Mouse (Mus musculus): ENCODE data around the gene Mdm2. TPM values are rescaled to one million over a fixed set of nuclear protein-coding genes. Genes with fewer than 3 reads are reported as not detected.

The Mdm2 gene
- polyA plus RNA-seq, 1 experiment from 2014 or later, result 14.8 TPM

DNA sequence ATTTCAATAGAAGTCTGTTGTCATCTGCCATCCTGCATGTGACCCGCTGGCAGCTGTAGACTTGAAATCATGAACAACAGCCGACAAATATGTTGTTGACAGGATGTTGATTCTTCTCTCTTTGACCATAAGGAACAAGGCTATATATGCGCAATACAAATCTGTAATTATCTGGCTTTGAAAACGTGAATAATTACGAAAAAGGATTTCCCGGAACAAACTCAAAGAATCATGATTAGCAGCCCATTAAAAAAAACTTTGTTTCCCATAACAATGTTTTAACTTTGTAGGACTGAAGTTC lies 53.9 kb downstream of the Mdm2 start:
- WGBS, result 80% methylated on average over 6 of the region's 6 CpGs
- no peak for TF ChIP-seq CTCF (IDR thresholded peaks at IDR 0.05; ENCODE audit: low read depth)
- no peak for TF ChIP-seq EP300 (optimal IDR thresholded peaks at IDR 0.05)
- Histone ChIP-seq H3K36me3 (ENCODE audit: control insufficient read depth, insufficient read depth, low read length) (no peaks in the 10 kb centered on the region; the same call in 1 of the 2 replicates), H3K27ac (replicated peaks) (no peak overlapping the region), H3K9me3 (ENCODE audit: control insufficient read depth, low read length) (no peaks in the 10 kb centered on the region), H3K4me3 (ENCODE audit: low read depth, low read length) (no peak overlapping the region), H3K4me2 (replicated peaks; ENCODE audit: low read depth) (no peak overlapping the region), H3K27me3 (ENCODE audit: control insufficient read depth, insufficient read depth, low read length) (no peaks in the 10 kb centered on the region), H3K9ac (ENCODE audit: low read length) (no peak overlapping the region), H3K4me1 (replicated peaks; ENCODE audit: control insufficient read depth, insufficient read depth) (no peaks in the 10 kb centered on the region)
- ATAC-seq (ENCODE audit: low FRiP score, low TSS enrichment) (no peak), DNase-seq (ENCODE audit: low spot score) (no peak)

DNA sequence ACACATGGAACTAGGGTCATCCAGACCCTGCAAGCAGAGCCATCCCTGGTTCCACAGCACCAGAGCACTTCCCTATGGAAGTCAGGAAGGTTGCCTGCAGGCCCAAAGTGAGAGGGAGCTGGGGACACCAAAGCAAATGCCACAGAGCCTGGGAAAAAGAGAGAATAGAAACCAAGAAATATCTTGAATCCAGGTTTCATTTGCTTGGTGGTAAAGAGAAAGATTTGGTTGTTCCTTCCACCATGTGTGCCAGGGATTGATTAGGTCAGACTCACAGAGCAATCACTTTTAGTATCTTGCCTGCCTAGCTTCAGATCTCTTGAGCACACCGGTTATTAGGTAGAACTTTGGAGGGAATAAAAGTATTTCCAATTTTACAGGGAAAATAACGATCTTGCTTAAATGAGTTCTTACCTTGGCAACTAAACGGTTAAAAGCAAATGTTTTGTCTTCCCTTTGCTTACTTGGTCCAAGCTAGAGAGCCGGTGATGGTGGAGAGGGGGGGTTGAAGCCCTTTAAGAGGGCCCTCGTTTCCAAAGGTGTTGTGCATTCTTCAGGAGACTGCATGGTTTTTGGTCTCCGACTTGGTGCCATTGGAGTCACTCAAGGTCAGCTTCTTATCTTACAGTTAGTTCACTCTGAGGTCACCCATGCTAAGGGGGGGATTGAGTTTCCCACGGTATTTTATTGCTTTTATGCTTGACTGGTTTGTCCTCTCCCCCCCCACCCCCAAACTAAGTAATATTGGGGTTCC lies 54.5 kb downstream of the Mdm2 start:
- DNase-seq (ENCODE audit: low spot score) (no peak), ATAC-seq (ENCODE audit: low FRiP score, low TSS enrichment) (no peak)
- 54% methylated on average over 7 of the region's 7 CpGs for whole genome bisulfite sequencing
- TF ChIP-seq EP300 (optimal IDR thresholded peaks at IDR 0.05) (no peak), CTCF (IDR thresholded peaks at IDR 0.05; ENCODE audit: low read depth) (no peak)
- H3K36me3 ChIP-seq (ENCODE audit: control insufficient read depth, insufficient read depth, low read length), result no peaks in the 10 kb centered on the region; the same call in 1 of the 2 replicates
- H3K4me1 ChIP-seq (replicated peaks; ENCODE audit: control insufficient read depth, insufficient read depth), result no peaks in the 10 kb centered on the region
- H3K4me3 ChIP-seq (ENCODE audit: low read depth, low read length), result no peak overlapping the region
- H3K9ac ChIP-seq (ENCODE audit: low read length), result no peak overlapping the region
- H3K4me2 ChIP-seq (replicated peaks; ENCODE audit: low read depth), result no peak overlapping the region
- no peak overlapping the region for H3K27ac ChIP-seq (replicated peaks)
- H3K27me3 ChIP-seq (ENCODE audit: control insufficient read depth, insufficient read depth, low read length), result no peaks in the 10 kb centered on the region
- no peaks in the 10 kb centered on the region for H3K9me3 ChIP-seq (ENCODE audit: control insufficient read depth, low read length)

DNA sequence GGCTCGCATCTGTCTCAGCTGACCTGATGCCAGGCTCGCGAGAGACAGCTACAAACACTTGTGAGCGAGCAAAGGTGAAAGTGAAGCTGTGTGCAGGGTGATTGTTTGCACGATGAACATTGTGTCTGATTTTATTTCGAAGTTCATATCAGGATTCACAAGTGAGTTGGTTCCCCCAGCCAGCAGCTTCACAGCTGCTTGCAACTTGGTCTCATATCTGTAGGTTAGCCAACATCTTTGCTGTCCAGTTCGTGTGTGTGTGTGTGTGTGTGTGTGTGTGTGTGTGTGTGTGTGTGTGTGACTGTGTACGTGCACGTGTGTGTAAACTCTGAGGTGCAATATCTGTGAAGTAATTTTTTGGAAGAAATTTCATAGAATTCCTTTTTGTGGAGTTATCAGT lies 55.1 kb downstream of the Mdm2 start:
- no peak overlapping the region for H3K27ac ChIP-seq (replicated peaks)

DNA sequence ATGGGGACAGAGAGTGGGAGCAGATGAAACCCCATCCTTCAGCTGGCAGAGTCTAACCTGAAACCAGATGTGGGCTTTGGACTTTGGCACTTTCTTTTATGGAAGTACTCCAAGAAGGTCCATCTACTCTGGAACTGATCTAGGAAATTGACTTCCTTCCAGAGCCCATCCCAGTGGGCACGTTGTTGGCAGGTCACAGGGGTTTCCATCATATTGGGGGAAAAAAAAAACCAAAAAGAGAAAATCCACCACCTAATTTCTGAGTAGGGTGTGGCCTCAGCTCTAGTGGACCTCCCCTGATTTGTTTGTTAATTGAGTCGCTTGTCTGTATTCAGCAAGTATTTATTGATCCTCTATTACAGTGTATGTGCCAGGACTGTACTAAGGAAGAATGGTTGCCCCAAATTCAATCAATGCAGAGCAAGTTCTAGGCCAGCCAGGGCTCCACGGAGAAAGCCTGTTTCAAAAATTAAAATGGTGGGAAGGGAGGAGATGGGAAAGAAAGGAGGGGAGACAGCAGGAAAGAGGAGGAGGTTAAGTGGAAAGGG lies 55.9 kb downstream of the Mdm2 start:
- H3K4me1 ChIP-seq (replicated peaks; ENCODE audit: control insufficient read depth, insufficient read depth), result no peaks in the 10 kb centered on the region
- no peak overlapping the region for H3K4me2 ChIP-seq (replicated peaks; ENCODE audit: low read depth)
- no peak overlapping the region for H3K4me3 ChIP-seq (ENCODE audit: low read depth, low read length)
- DNase-seq (ENCODE audit: low spot score) (no peak), ATAC-seq (ENCODE audit: low FRiP score, low TSS enrichment) (no peak)
- TF ChIP-seq EP300 (optimal IDR thresholded peaks at IDR 0.05), result no peak
- no peaks in the 10 kb centered on the region for H3K27me3 ChIP-seq (ENCODE audit: control insufficient read depth, insufficient read depth, low read length)
- no peaks in the 10 kb centered on the region; the same call in 1 of the 2 replicates for H3K36me3 ChIP-seq (ENCODE audit: control insufficient read depth, insufficient read depth, low read length)
- H3K27ac ChIP-seq (replicated peaks), result no peak overlapping the region
- H3K9me3 ChIP-seq (ENCODE audit: control insufficient read depth, low read length), result no peaks in the 10 kb centered on the region
- no peak overlapping the region for H3K9ac ChIP-seq (ENCODE audit: low read length)
- 67% methylated on average over 3 of the region's 3 CpGs for WGBS

More for the DNA sequence above, 55.1 kb downstream of the Mdm2 start:
- Histone ChIP-seq H3K4me3 (ENCODE audit: low read depth, low read length) (no peak overlapping the region), H3K9ac (ENCODE audit: low read length) (no peak overlapping the region), H3K4me1 (replicated peaks; ENCODE audit: control insufficient read depth, insufficient read depth) (no peaks in the 10 kb centered on the region), H3K9me3 (ENCODE audit: control insufficient read depth, low read length) (no peaks in the 10 kb centered on the region), H3K36me3 (ENCODE audit: control insufficient read depth, insufficient read depth, low read length) (no peaks in the 10 kb centered on the region; the same call in 1 of the 2 replicates), H3K27me3 (ENCODE audit: control insufficient read depth, insufficient read depth, low read length) (no peaks in the 10 kb centered on the region), H3K4me2 (replicated peaks; ENCODE audit: low read depth) (no peak overlapping the region)
- no peak for DNase-seq (ENCODE audit: low spot score)
- WGBS, result 79% methylated on average over 9 of the region's 9 CpGs
- TF ChIP-seq EP300 (optimal IDR thresholded peaks at IDR 0.05) (no peak), CTCF (IDR thresholded peaks at IDR 0.05; ENCODE audit: low read depth) (no peak)
- ATAC-seq (ENCODE audit: low FRiP score, low TSS enrichment), result no peak

DNA sequence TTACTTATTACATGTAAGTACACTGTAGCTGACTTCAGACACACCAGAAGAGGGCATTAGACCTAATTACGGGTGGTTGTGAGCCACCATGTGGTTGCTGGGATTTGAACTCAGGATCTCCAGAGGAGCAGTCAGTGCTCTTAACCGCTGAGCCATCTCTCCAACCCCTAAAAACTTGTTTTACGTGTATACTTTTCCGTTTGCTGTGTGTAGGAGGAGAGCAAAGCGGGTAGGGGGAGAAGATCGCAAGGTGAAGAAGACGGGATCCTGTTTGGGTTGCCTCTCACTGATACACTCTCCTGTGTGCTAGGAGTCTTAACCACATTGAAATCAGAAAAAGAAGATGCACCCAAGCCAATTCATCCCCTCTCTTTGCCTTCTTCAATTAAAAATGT lies 56.8 kb downstream of the Mdm2 start:
- Histone ChIP-seq H3K4me3 (ENCODE audit: low read depth, low read length) (no peak overlapping the region), H3K4me2 (replicated peaks; ENCODE audit: low read depth) (no peak overlapping the region), H3K27me3 (ENCODE audit: control insufficient read depth, insufficient read depth, low read length) (no peaks in the 10 kb centered on the region), H3K27ac (replicated peaks) (no peak overlapping the region), H3K4me1 (replicated peaks; ENCODE audit: control insufficient read depth, insufficient read depth) (no peaks in the 10 kb centered on the region), H3K9me3 (ENCODE audit: control insufficient read depth, low read length) (no peaks in the 10 kb centered on the region), H3K36me3 (ENCODE audit: control insufficient read depth, insufficient read depth, low read length) (no peaks in the 10 kb centered on the region; the same call in 1 of the 2 replicates), H3K9ac (ENCODE audit: low read length) (no peak overlapping the region)
- TF ChIP-seq CTCF (IDR thresholded peaks at IDR 0.05; ENCODE audit: low read depth), result no peak
- no peak for TF ChIP-seq EP300 (optimal IDR thresholded peaks at IDR 0.05)
- 91% methylated on average over 7 of the region's 7 CpGs for WGBS
- ATAC-seq (ENCODE audit: low FRiP score, low TSS enrichment), result no peak
- DNase-seq (ENCODE audit: low spot score), result no peak

Data from stomach, postnatal 0 days (tissue).